Mouse (Mus musculus) lung, adult 2 months (tissue): ENCODE measurements around the gene Gm26620. TPM values are rescaled to one million over a fixed set of nuclear protein-coding genes. Genes with fewer than 3 reads are reported as not detected.
A peak's percentile ranks its signal among the peaks of the same experiment; 100 is the strongest.

Experiments used
- DNase-seq: peaks from one replicate; pipeline ENCODE4 v3.0.0; 2022
- H3K4me1 ChIP-seq: fragments of 200-500 bp; 2 replicates; pipeline ENCODE4 v1.6.1; 2011; ENCODE audit warnings: low read length; ENCODE audit not compliant: control insufficient read depth, insufficient read depth
- H3K4me3 ChIP-seq: fragments of 200-500 bp; replicated peaks from 2 replicates; pipeline ENCODE3; 2011; ENCODE audit warnings: low read depth, mild to moderate bottlenecking, control low read depth, low read length; ENCODE audit errors: extremely low read depth
- CTCF ChIP-seq: fragments of 200-500 bp; IDR thresholded peaks from 2 replicates; pipeline ENCODE4 v1.5.1; 2011; ENCODE audit warnings: mild to moderate bottlenecking, low read length, control low read depth; ENCODE audit not compliant: insufficient read depth
- POLR2A ChIP-seq: fragments of 200-500 bp; IDR thresholded peaks from 2 replicates; pipeline ENCODE4 v1.6.1; 2011; ENCODE audit warnings: low read depth, mild to moderate bottlenecking, control low read depth, low read length, borderline replicate concordance; ENCODE audit errors: extremely low read depth
- WGBS: fragments of 180-500 bp; shearing (Covaris S2); methylation state at CpG from one replicate; pipeline ENCODE4 v1.1.7; 2018; 5-methylcytosine and 5-hydroxymethylcytosine counted together
- polyA plus RNA-seq: library from polyadenylated mRNA; depleted of rRNA; stranded (reverse); fragments of >200 nt; gene quantifications from 2 replicates; pipeline ENCODE4 v1.2.3, GENCODE M21; 2012

The Gm26620 gene
- polyA plus RNA-seq, 1 experiment: 1.2 TPM

- no peaks in the 10 kb centered on the region for H3K4me1 ChIP-seq
- DNase-seq: no peak
- no peak for TF ChIP-seq CTCF
- TF ChIP-seq POLR2A: no peak
- no peak overlapping the region for H3K4me3 ChIP-seq
- 71% methylated on average over 2 of the region's 2 CpGs for WGBS
Observed at GRCm38 (mm10) chr1:170891646-170892045, 6.8 kb downstream of the Gm26620 start.

DNA sequence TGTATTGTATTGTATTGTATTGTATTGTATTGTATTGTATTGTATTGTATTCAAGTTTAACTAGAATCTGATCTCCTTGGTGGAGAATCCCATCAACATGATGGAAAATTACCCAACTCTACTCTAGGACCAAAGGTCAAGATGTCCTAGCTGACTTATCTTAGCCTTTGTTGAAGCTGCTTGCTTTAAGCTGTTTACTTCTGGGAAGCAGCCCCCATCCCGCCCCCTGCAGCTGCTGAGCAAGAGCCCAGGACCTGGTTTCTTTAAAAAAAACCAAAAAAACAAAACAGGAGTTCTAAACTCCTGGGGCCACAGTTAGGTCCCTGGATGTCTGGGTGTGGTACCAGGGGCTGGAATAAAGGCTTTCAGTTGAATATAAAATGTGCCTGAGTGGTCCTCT is 7.4 kb downstream of the Gm26620 start:
- WGBS: 58% methylated on average over 1 of the region's 1 CpGs
- no peak for DNase-seq
- no peak for TF ChIP-seq POLR2A
- no peak for TF ChIP-seq CTCF

GRCm38 (mm10) chr1:170894603-170895602 is 10.0 kb downstream of the Gm26620 start:
- WGBS: 58% methylated on average over 9 of the region's 9 CpGs
- TF ChIP-seq CTCF (peak; percentile 7; the same call in 1 of the 2 replicates), POLR2A (no peak)
- Histone ChIP-seq H3K4me1 (no peaks in the 10 kb centered on the region), H3K4me3 (no peak overlapping the region)
- DNase-seq: no peak

More for the DNA sequence above, 7.4 kb downstream of the Gm26620 start:
- H3K4me1 ChIP-seq: no peaks in the 10 kb centered on the region
- no peak overlapping the region for H3K4me3 ChIP-seq

- Histone ChIP-seq H3K4me3 (no peak overlapping the region), H3K4me1 (0 out of 2 replicates have a peak, but pooled peaks cover 3% of the 10 kb centered on the region)
- WGBS: 64% methylated on average over 5 of the region's 5 CpGs
- no peak for DNase-seq
- TF ChIP-seq POLR2A: no peak
- TF ChIP-seq CTCF: no peak
Observed at GRCm38 (mm10) chr1:170896651-170897281, 11.9 kb downstream of the Gm26620 start.

- 0 out of 2 replicates have a peak, but pooled peaks cover 3% of the 10 kb centered on the region for H3K4me1 ChIP-seq
- no peak for DNase-seq
- no peak overlapping the region for H3K4me3 ChIP-seq
- WGBS: 36% methylated on average over 16 of the region's 16 CpGs
- no peak for TF ChIP-seq POLR2A
- no peak for TF ChIP-seq CTCF
Observed at GRCm38 (mm10) chr1:170898413-170899075, 13.7 kb downstream of the Gm26620 start.

DNA sequence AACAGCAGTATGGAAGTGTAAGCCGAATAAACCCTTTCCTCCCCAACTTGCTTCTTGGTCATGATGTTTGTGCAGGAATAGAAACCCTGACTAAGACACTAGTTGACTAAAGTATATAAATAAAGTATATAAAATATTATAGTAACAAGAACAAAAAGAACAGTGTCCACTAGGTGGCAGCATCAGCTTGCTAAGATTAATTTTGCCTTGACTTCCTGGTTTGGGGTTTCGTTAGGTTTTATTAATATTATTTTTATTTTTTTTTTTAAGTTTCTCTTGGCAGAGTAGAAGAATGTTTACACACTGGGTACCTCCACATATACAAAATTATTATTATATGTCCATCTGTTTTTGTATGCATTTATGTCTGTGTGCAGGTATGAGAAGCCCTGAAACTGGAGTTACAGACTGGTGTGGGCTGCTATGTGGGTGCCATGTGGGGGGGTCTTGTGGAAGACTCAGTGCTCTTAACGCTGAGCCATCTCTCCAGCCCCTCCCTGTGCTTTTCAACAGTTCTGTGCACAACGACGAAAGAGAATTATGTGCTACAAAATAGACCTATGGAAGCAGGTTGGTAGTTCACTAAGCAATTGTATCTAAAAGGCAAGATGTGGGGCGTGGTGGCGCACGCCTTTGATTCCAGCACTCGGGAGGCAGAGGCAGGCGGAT is 16.1 kb downstream of the Gm26620 start:
- H3K4me3 ChIP-seq: no peak overlapping the region
- WGBS: 23% methylated on average over 10 of the region's 10 CpGs
- peak; percentile 27 for DNase-seq
- 0 out of 2 replicates have a peak, but pooled peaks cover 3% of the 10 kb centered on the region for H3K4me1 ChIP-seq
- TF ChIP-seq CTCF (peak; percentile 24; the same call in 1 of the 2 replicates), POLR2A (no peak)

DNA sequence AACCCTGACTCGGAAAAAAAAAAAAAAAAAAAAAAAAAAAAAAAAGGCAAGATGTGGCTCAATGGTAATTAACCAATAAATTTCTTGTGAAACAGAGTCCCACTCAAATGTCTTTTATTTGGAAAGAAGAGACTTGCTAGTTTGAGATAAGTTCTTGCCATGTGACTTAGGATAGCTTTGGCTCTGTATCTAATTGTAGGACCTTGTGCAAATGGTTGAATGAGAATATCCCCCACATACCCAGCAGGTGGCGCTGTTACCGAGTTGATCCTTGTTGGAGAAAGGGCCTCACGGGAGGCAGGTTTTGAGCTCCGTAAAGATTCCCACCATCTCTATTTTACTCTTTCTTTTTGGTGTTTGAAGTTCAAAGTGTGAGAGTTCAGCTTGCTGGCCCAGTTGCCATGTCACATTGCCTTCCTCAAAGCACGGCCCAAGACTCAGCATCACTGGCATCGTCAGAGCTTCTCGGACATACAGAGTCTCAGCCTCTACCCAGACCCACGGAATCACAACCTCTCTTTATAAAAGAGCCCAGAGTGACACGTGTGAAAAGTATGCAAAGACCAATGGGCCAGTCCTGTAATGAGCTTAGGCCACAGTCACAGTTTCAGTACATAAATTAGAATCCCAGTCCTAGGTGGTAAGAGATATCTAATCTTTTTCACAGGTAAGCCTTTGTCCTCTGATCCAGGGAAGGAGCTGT is 16.8 kb downstream of the Gm26620 start:
- H3K4me3 ChIP-seq: no peak overlapping the region
- 0 out of 2 replicates have a peak, but pooled peaks cover 3% of the 10 kb centered on the region for H3K4me1 ChIP-seq
- DNase-seq: peak; percentile 77
- WGBS: 32% methylated on average over 10 of the region's 10 CpGs
- TF ChIP-seq POLR2A: no peak
- TF ChIP-seq CTCF: peak; percentile 77

DNA sequence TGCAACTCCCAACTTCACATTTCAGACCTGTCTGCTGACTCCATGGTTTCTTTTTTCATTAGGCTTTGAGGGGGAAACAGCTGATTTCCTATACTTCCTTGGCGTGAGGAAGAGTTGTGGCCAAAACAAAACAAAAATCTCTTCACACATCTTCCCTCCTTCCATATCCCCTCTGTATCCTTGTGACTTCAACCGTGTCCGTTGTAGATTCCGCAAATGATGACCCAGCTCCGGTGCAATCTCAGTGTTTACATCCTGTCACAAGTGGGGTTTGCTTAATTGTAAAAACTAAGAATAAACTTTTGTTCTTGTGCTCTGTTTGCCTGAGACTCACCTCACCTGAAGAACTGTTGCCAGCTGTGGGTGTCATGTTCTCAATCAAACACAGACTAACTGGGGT is 18.6 kb downstream of the Gm26620 start:
- TF ChIP-seq POLR2A (no peak), CTCF (no peak)
- no peak for DNase-seq
- WGBS: 26% methylated on average over 5 of the region's 5 CpGs

More for the DNA sequence above, 18.6 kb downstream of the Gm26620 start:
- Histone ChIP-seq H3K4me3 (no peak overlapping the region), H3K4me1 (peaks cover 6% of the 10 kb centered on the region; the same call in 1 of the 2 replicates)
